Mouse (Mus musculus): ENCODE measurements around the gene Mmgt2. TPM values are rescaled to one million over a fixed set of nuclear protein-coding genes. Genes with fewer than 3 reads are reported as not detected.

The Mmgt2 gene
- polyA plus RNA-seq, 1 experiment = 29.0 TPM

DNA sequence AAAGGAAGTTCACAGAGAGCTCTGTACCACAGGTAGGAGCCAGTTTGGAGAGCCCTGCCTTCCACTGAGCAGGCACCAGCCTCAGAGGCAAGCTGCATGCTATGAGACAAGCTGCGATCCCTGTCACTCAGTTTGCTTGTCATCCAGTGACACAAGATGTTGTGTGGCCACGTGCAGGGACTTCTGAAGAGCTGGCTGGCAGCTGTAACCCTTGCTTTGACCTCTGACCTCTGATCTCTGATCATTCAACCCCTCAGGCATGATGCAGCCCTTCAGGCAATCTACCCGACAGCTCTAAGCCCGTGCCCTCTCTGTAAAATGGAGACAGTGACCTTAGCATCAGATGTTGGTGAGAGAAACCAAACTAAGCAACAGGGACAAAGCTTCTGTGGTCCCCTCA lies 25.6 kb upstream of the Mmgt2 start:
- no peak for DNase-seq (ENCODE audit: low read depth)

DNA sequence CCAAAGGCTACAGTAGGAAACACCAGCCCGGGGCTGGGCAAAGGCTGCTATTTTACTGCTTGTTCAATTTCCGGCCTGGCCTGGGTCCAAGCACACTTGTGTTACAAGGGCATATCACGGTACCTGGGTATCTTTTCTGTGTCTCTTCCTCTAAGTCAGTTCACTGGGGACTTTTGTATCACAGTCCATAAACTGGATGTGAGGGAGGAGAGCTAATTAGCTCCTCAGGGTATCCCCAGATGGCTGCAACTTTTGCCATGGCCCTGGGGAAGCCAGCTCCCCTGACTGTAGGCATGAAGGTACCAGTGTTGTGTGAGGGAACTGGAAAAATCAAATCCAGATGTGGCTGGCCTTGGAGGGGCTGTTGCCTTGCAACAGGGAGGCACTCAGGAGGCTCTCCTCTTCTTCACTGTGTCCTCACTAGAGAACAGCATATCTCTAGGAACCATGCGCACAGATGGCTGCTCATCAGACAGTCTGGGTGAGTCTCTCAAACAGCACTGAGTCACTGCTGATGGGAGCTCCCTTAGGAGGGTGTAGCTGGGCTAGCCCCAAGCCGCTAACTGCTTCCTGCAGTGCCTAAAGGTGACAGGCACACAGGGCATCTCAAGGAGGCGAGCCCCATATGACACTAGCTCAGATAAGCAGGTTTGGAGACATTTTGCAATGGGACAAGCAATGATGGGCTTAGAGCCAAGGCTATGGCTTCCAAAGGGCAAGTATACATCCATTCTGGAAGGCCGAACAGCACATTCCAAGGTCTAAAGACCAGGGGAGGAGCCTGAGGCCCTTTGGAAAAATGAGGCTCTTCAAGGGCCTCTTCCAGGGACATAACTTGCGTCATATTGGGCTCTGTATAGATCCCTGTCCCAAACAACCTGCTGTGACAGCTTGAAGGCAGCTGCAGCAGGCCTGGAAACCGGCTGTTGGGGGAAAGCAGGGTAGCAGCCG lies 23.8 kb upstream of the Mmgt2 start:
- TF ChIP-seq CTCF (IDR thresholded peaks at IDR 0.05; ENCODE audit: borderline replicate concordance, extremely low read depth, insufficient read depth, insufficient read length) (no peak), POLR2A (IDR thresholded peaks at IDR 0.05; ENCODE audit: borderline replicate concordance, extremely low read depth, insufficient read depth, insufficient read length, poor library complexity, severe bottlenecking) (no peak)
- peak; percentile 76 for DNase-seq (ENCODE audit: low read depth)

More for the DNA sequence above, 25.6 kb upstream of the Mmgt2 start:
- TF ChIP-seq POLR2A (IDR thresholded peaks at IDR 0.05; ENCODE audit: borderline replicate concordance, extremely low read depth, insufficient read depth, insufficient read length, poor library complexity, severe bottlenecking) (no peak), CTCF (IDR thresholded peaks at IDR 0.05; ENCODE audit: borderline replicate concordance, extremely low read depth, insufficient read depth, insufficient read length) (no peak)

DNA sequence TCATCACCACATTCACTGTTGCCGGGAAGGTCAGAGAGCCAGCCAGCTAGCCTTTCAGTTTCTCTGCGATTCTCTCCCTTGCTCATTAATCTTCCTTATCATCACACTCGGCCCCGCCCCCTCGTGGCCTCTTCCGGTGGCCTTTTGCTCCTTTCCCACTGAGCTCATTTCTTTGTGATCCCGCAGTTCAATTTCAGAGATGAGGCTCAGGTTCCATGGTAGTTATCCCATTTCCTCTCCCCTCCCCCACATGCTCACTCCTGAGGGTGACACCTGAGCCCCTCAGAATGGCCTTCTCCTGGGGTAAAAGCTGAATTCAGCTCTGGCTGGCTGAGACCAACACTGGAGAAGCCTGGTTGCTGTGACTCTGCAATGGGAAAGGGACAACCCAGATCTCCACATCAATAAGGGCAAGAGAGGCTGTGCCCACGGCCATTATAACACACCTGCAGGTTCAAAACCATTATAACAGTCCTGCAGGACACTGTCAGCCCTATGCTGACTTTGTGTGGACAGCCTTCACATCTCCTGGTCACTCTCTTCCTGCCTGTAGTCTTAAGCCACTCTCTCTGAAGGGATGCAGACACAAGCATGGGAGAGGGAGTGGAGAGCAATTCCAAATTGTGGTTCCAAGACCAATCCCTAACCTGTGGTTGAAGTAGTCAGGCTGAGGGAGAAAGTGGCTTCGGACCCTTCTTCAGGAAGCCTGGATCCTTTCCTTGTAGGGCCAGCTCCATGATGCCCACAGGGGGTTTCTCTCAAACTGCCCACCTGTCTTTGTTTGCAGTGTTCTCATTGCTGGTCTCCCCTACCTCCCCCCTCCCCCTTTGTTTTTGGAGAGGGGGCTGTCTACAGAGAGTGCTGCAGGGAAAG lies 18.9 kb upstream of the Mmgt2 start:
- TF ChIP-seq CTCF (IDR thresholded peaks at IDR 0.05; ENCODE audit: borderline replicate concordance, extremely low read depth, insufficient read depth, insufficient read length) = no peak
- TF ChIP-seq POLR2A (IDR thresholded peaks at IDR 0.05; ENCODE audit: borderline replicate concordance, extremely low read depth, insufficient read depth, insufficient read length, poor library complexity, severe bottlenecking) = no peak
- peak; percentile 48 for DNase-seq (ENCODE audit: low read depth)

DNA sequence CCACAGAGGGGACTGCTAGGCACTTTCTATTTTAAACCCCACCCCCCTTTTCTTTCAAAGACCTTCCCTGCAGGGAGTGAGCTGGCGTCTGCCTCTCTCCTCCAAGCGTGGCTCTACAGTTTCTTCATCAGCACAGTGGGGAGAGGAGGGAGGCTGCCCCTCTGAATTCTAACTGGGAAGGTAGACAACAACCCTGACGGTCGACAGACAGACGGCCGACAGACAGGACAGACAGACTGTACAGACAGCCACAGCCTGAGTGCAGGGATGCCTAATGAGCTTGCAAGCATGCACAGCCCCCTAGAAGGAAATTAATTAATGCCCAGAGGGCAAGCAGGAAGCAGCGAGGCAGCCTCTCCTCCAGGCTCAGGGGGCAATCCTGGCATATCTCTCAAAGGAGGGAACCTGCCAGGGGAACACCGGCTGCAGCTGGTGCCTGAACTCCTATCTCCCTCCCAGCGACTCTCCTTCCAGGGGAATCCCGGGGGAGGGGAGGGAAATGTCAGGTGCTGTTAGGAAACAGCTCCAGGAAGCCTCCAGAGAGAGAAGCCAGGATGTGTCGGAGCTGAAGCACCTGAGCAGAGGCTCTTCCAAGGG lies 18.1 kb upstream of the Mmgt2 start:
- no peak for TF ChIP-seq CTCF (IDR thresholded peaks at IDR 0.05; ENCODE audit: borderline replicate concordance, extremely low read depth, insufficient read depth, insufficient read length)
- no peak for TF ChIP-seq POLR2A (IDR thresholded peaks at IDR 0.05; ENCODE audit: borderline replicate concordance, extremely low read depth, insufficient read depth, insufficient read length, poor library complexity, severe bottlenecking)
- DNase-seq (ENCODE audit: low read depth) = peak; percentile 77

DNA sequence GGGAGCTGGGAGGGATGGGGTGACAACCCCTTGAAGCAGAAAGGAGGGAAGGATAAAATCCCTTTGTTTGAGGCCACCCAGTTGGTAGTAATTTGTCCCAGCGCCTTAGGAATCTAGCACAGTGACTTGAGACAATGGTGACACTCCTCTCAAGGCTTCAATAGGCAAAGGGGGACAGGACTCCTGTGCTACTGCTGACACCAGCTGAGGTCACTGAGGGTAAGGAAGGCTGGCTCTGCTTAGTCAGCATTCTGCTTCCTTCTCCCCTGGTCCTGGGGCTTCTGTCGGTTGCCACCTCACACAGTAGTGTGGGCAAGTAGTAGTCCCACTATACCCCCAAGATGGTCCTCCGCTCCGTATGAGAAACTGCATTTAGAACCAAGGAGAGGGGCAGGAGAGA lies 17.3 kb upstream of the Mmgt2 start:
- TF ChIP-seq CTCF (IDR thresholded peaks at IDR 0.05; ENCODE audit: borderline replicate concordance, extremely low read depth, insufficient read depth, insufficient read length) (no peak), POLR2A (IDR thresholded peaks at IDR 0.05; ENCODE audit: borderline replicate concordance, extremely low read depth, insufficient read depth, insufficient read length, poor library complexity, severe bottlenecking) (no peak)
- DNase-seq (ENCODE audit: low read depth) = peak; percentile 27

DNA sequence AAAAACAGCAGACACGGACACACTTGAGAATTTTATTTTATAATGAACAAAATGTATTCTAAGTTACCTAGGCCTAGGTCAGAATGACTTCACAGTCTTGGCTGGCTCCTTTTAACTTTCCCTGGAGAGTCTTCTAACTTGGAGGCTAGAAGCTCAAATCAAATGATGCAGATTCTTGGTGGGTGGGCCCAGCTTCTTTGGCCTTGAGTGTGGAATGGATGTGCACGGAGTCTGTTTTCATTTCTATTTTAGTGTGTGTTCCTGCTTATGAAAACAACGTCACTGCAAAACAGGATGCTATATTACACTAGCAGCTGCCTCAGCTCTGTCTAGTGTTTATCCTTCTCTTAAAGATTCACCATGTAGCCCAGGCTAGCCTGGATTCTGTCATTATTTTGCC lies 13.1 kb upstream of the Mmgt2 start:
- TF ChIP-seq CTCF (IDR thresholded peaks at IDR 0.05; ENCODE audit: borderline replicate concordance, extremely low read depth, insufficient read depth, insufficient read length) (no peak), POLR2A (IDR thresholded peaks at IDR 0.05; ENCODE audit: borderline replicate concordance, extremely low read depth, insufficient read depth, insufficient read length, poor library complexity, severe bottlenecking) (no peak)
- DNase-seq (ENCODE audit: low read depth) = no peak

DNA sequence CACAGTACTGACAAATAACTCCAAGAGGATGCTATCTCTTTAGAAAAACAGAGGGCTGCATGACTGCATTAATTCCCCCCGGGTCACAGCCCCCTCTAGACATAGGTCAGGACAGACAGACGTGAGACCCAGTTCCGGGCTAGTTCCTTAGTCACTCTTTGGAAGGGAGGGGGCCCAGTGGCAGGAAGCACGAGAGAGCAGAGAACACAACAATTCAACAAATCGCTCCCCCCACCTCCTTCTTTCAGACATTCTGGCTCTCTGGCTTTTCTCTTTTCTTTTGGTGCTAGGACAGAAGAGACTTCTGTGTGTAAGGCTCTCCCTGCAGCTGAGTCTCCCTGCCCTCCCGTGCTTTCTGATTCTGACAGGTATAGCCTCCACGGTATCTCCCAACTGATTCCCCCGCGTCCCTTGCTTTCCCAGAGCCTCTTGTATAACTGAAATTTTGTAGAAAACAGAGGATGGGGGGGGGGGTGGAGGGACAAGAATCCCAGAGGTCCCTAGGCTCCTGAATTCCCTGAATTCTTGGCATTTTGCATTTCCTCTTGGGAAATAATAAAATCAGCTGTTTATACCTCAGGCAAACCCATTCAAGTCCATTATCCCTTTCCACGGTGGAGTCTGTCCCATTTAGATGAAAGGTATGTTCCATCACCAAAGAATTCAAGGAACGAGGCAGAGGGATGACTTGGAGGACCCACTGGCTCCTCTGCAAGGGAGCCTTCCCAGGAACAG lies 12.2 kb upstream of the Mmgt2 start:
- no peak for DNase-seq (ENCODE audit: low read depth)
- no peak for TF ChIP-seq CTCF (IDR thresholded peaks at IDR 0.05; ENCODE audit: borderline replicate concordance, extremely low read depth, insufficient read depth, insufficient read length)
- no peak for TF ChIP-seq POLR2A (IDR thresholded peaks at IDR 0.05; ENCODE audit: borderline replicate concordance, extremely low read depth, insufficient read depth, insufficient read length, poor library complexity, severe bottlenecking)

DNA sequence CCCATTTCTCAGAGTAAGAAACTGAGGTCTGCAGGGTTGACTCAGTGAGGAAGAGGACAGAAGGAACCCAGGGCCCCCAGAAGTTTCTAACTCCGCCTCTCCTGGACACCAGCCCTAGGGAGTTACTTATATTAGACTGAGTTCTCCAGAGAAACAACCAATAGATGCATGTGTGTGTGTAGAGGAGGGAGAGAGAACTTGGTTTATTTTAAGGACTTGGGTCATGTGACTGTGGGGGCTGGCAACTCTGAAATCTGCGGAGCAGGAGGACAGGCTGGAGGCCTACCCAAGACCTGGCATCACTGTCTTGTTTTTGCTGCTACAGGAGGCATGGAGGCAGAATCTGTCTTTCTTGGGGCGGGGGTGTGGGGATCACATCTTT lies 11.6 kb upstream of the Mmgt2 start:
- TF ChIP-seq POLR2A (IDR thresholded peaks at IDR 0.05; ENCODE audit: borderline replicate concordance, extremely low read depth, insufficient read depth, insufficient read length, poor library complexity, severe bottlenecking) (no peak), CTCF (IDR thresholded peaks at IDR 0.05; ENCODE audit: borderline replicate concordance, extremely low read depth, insufficient read depth, insufficient read length) (no peak)
- DNase-seq (ENCODE audit: low read depth) = no peak

DNA sequence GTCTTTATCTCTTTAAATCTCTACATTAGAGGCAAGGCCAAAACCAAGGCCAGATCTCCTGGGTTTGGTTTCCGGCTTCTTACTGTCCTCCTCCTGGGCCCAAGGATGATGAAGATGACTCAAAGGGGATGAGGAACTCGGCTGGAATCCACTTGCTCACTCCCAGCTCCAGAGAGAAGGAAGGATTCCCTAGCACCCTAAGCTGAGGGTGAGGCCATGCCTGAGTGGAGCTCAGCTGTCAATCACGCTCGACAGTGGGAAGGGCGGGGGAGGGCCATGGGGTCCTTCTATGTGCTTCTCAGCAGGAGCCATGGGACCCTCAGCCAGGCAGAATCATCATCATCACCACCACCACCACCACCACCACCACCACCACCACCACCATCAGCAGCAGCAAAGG lies 11.1 kb upstream of the Mmgt2 start:
- no peak for DNase-seq (ENCODE audit: low read depth)
- no peak for TF ChIP-seq CTCF (IDR thresholded peaks at IDR 0.05; ENCODE audit: borderline replicate concordance, extremely low read depth, insufficient read depth, insufficient read length)
- no peak for TF ChIP-seq POLR2A (IDR thresholded peaks at IDR 0.05; ENCODE audit: borderline replicate concordance, extremely low read depth, insufficient read depth, insufficient read length, poor library complexity, severe bottlenecking)

DNA sequence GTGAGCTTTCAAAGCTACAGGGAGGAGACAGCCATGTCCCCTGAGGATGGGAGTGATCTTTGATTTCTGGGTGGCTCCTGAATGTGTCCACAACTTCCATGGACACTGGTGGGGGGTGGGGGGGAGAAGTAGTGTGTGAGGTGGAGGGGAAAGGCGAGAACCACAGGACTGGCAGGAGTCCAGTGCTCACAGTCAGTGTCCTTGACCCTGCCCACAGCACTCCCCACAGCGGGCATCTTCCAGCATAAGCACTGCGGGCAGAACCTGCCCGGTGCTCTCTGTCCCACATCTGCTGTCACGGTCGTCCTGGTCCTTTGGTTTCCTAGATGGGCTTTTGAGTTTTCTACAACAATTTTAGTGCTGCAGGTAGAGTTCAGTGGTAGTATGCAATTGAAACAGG lies 10.7 kb upstream of the Mmgt2 start:
- no peak for TF ChIP-seq CTCF (IDR thresholded peaks at IDR 0.05; ENCODE audit: borderline replicate concordance, extremely low read depth, insufficient read depth, insufficient read length)
- no peak for TF ChIP-seq POLR2A (IDR thresholded peaks at IDR 0.05; ENCODE audit: borderline replicate concordance, extremely low read depth, insufficient read depth, insufficient read length, poor library complexity, severe bottlenecking)
- no peak for DNase-seq (ENCODE audit: low read depth)

All from brain, embryonic 14.5 days (tissue).